Mouse (Mus musculus): Measurements from ENCODE around the gene Fam161b. TPM values are rescaled to one million over a fixed set of nuclear protein-coding genes. Genes with fewer than 3 reads are reported as not detected.
"Not testable (repeated sequence)": the region's sequence is repeated elsewhere in the genome, so short reads cannot be mapped to it uniquely, and the experiment has no call there.

Gene Fam161b
- polyA plus RNA-seq, 1 experiment from 2014 or later: 1.0 TPM

DNA sequence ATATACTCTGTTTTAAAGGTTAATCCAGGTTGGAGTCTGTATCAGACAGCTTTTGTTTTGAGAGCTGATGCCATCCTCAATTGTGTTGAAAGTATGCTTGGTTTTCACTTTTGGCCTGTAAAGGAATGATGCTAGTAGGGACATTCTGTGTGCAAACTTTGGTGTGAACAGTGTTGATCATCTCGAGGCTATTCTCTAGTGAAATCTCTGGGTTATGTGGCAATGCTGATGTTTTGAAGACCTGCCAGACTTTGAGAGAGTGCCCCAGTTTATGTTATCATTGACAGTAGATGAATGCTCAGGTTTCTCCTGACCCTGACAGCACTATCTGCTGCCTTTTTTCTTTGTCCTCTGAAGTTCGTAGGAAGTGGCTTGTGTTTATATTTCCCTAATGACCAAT is 1.2 kb upstream of the Fam161b start:
- H3K9ac ChIP-seq (ENCODE audit: low read depth, low read length): no peak overlapping the region
- H3K36me3 ChIP-seq (ENCODE audit: control insufficient read depth, insufficient read depth): peaks cover under 1% of the 10 kb centered on the region; the same call in 1 of the 2 replicates
- peaks cover 45% of the 10 kb centered on the region for H3K4me1 ChIP-seq (ENCODE audit: control insufficient read depth, low read depth, low read length)
- H3K27ac ChIP-seq (ENCODE audit: low read length): no peak overlapping the region
- H3K4me3 ChIP-seq (ENCODE audit: low read depth, low read length): peak overlapping the region; percentile 85
- H3K4me2 ChIP-seq (ENCODE audit: low read depth, low read length): peak overlapping the region; percentile 79
- H3K27me3 ChIP-seq (ENCODE audit: control insufficient read depth, insufficient read depth, low read depth, low read length): no peaks in the 10 kb centered on the region
- H3K9me3 ChIP-seq (replicated peaks; ENCODE audit: control insufficient read depth, low read length): no peaks in the 10 kb centered on the region
- ATAC-seq (ENCODE audit: low read depth): no peak
- 24% methylated on average over 2 of the region's 2 CpGs for WGBS (ENCODE audit: insufficient replicate concordance)

DNA sequence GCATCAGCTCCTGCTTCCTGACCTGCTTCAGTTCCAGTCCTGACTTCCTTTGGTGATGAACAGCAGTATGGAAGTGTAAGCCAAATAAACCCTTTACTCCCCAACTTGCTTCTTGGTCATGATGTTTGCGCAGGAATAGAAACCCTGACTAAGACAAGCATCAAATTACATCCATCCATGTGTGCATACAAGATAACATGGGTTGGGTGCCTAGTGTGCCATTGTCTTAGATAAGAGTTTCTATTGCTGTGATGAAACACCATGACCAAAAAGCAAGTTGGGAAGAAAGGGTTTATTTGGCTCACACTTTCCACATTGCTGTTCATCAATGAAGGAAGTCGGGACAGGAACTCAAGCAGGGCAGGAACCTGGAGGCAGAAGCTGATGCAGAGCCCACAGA is 2.9 kb downstream of the Fam161b start:
- H3K4me3 ChIP-seq (ENCODE audit: low read depth, low read length); H3K9ac ChIP-seq (ENCODE audit: low read depth, low read length); H3K27me3 ChIP-seq (ENCODE audit: control insufficient read depth, insufficient read depth, low read depth, low read length); H3K9me3 ChIP-seq (replicated peaks; ENCODE audit: control insufficient read depth, low read length); H3K36me3 ChIP-seq (ENCODE audit: control insufficient read depth, insufficient read depth); ATAC-seq (ENCODE audit: low read depth): not testable (repeated sequence)
- Histone ChIP-seq H3K4me1 (ENCODE audit: control insufficient read depth, low read depth, low read length) (peaks cover 36% of the 10 kb centered on the region), H3K4me2 (ENCODE audit: low read depth, low read length) (peak overlapping the region; percentile 36), H3K27ac (ENCODE audit: low read length) (peak overlapping the region; percentile 53)
- WGBS (ENCODE audit: insufficient replicate concordance): 20% methylated on average over 2 of the region's 2 CpGs

DNA sequence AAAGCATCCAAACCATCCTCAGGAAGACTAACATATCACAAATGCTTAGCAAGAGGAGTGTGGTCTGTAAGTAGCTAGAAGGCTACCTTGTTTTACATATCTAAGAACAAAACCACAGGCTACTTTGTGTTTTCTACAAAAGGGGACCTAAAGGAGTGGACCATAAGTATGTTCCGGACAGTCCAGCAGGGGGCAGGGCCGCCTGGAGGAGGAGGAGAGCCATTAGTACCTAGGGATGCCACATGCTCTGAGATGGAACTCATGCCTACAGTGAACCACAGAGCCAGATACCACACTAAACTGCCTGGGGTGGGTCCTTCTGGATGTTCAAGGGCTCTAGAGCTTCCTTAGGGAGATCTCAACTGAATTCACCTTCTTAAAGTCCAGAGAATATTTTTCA is 14.4 kb downstream of the Fam161b start:
- Histone ChIP-seq H3K4me3 (ENCODE audit: low read depth, low read length) (no peak overlapping the region), H3K36me3 (ENCODE audit: control insufficient read depth, insufficient read depth) (peaks cover 14% of the 10 kb centered on the region), H3K4me1 (ENCODE audit: control insufficient read depth, low read depth, low read length) (no peaks in the 10 kb centered on the region; the same call in 1 of the 2 replicates), H3K4me2 (ENCODE audit: low read depth, low read length) (no peak overlapping the region), H3K27ac (ENCODE audit: low read length) (no peak overlapping the region), H3K9ac (ENCODE audit: low read depth, low read length) (no peak overlapping the region), H3K9me3 (replicated peaks; ENCODE audit: control insufficient read depth, low read length) (no peaks in the 10 kb centered on the region), H3K27me3 (ENCODE audit: control insufficient read depth, insufficient read depth, low read depth, low read length) (no peaks in the 10 kb centered on the region)
- ATAC-seq (ENCODE audit: low read depth): peak; percentile 45; the same call in 1 of the 2 replicates
- 58% methylated on average over 2 of the region's 2 CpGs for WGBS (ENCODE audit: insufficient replicate concordance)

DNA sequence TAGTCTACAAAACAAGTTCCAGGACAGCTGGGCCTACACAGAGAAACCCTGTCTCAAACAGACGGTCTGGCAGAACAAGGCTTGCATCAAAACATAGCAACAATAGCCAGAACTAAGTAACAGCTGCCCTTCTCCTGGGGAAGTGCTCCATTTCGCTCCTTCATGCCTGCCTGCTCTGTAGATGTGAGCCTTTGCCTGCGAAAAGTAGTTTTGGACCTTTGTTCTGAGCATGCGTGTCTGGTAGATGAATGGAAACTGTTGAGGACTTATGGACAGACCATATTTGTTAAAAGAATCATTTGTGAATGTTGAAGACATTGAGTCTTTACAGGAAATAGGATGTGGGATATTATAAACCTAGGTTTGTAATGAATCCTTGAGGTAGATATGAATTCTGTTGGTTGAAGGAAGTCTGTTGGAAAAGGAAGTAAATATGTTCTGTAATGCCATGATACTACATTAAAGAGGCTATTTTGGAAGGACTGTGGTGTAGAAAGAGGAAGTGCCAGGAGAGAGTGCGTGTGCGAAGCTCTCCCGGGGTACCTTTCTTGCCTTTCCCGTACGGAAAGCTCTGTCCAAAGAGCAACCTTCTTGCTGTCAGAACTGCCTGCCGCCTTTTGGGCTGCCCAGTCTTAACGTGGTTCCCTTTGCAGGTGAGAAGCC is 24.5 kb downstream of the Fam161b start:
- H3K9me3 ChIP-seq (replicated peaks; ENCODE audit: control insufficient read depth, low read length): no peaks in the 10 kb centered on the region
- H3K27me3 ChIP-seq (ENCODE audit: control insufficient read depth, insufficient read depth, low read depth, low read length): no peaks in the 10 kb centered on the region
- H3K36me3 ChIP-seq (ENCODE audit: control insufficient read depth, insufficient read depth): peaks cover 40% of the 10 kb centered on the region
- no peak overlapping the region for H3K4me2 ChIP-seq (ENCODE audit: low read depth, low read length)
- H3K27ac ChIP-seq (ENCODE audit: low read length): no peak overlapping the region
- no peak for ATAC-seq (ENCODE audit: low read depth)
- no peaks in the 10 kb centered on the region for H3K4me1 ChIP-seq (ENCODE audit: control insufficient read depth, low read depth, low read length)
- H3K4me3 ChIP-seq (ENCODE audit: low read depth, low read length): no peak overlapping the region
- H3K9ac ChIP-seq (ENCODE audit: low read depth, low read length): no peak overlapping the region
- 49% methylated on average over 11 of the region's 11 CpGs for WGBS (ENCODE audit: insufficient replicate concordance)

DNA sequence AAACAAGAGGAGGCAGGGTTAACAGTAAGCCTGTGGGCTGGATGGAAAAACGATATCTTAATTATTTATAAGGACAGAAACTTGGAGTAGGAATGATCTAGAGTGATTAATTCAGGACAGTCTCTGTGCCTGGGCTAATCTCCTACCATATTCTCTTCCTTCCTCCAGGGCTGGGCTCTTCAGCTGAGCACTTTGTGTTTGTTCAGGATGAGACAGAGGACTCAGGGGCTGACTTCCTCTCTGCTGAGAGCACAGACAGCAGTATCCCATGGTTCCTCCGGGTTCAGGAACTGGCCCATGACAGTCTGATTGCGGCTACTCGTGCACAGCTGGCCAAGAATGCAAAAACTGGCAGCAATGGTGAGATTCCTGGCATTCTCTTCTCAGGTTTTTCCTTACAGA is 34.5 kb downstream of the Fam161b start:
- WGBS (ENCODE audit: insufficient replicate concordance): 61% methylated on average over 4 of the region's 4 CpGs
- no peak overlapping the region for H3K4me2 ChIP-seq (ENCODE audit: low read depth, low read length)
- H3K9me3 ChIP-seq (replicated peaks; ENCODE audit: control insufficient read depth, low read length): no peaks in the 10 kb centered on the region
- H3K4me3 ChIP-seq (ENCODE audit: low read depth, low read length): no peak overlapping the region
- H3K27me3 ChIP-seq (ENCODE audit: control insufficient read depth, insufficient read depth, low read depth, low read length): no peaks in the 10 kb centered on the region
- peaks cover 36% of the 10 kb centered on the region for H3K36me3 ChIP-seq (ENCODE audit: control insufficient read depth, insufficient read depth)
- H3K9ac ChIP-seq (ENCODE audit: low read depth, low read length): no peak overlapping the region
- no peak overlapping the region for H3K27ac ChIP-seq (ENCODE audit: low read length)
- peak; percentile 39 for ATAC-seq (ENCODE audit: low read depth)
- H3K4me1 ChIP-seq (ENCODE audit: control insufficient read depth, low read depth, low read length): no peaks in the 10 kb centered on the region

DNA sequence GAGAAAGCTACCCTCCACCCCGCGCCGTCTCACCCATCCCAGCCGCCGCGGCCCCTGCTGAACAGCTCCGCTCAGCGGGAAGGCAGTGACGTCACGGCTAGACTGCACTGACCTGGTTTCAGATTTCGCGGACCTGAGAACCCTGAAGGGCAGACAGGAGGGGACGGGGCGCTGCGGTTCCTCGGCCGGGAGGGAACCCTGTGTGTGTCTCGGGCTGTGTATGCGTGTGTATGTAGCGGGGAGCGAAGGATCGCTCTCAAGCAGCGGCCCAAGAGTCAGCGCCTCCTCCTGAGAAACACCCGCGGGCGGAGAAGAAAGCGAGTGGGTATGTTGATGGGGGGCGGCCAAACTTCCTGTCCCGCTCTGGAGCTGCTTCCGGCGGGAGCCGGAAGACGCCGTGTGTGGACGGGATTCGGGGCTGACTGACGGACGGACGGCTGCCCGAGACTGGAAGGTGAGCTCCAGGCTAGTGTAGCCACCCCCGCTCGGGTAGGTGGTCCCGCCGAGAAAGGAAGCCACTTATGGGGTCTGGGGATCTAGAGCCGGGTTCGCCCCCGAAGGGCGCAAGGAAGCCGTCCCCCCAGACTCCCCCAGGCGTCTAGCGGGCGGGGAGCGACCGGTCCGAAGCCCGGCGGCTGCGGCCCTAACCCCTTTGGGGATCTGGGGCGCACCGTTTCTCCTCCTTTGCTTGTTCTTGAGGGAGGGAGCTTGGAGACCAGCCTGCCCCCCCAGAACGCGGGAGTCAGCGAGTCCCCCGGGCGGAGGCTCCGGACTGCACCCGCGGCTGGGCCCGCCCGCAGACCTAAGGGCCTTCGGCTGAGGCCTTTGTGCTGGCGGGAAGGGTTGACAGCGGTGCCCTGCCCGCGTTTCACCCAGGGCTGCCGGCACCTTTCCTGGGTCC is 44.7 kb downstream of the Fam161b start, which contains the start of gene Zfp410:
Gene Zfp410, plus strand, starts transcription at position 132 of the 901 bp plus-strand sequence.
- H3K4me3 ChIP-seq (ENCODE audit: low read depth, low read length): peak within 1 kb of the TSS; percentile 99
- H3K4me2 ChIP-seq (ENCODE audit: low read depth, low read length): peak within 1 kb of the TSS; percentile 76
- no peaks in the 10 kb centered on the region for H3K27me3 ChIP-seq (ENCODE audit: control insufficient read depth, insufficient read depth, low read depth, low read length)
- peaks cover 34% of the 10 kb centered on the region for H3K4me1 ChIP-seq (ENCODE audit: control insufficient read depth, low read depth, low read length)
- peak within 1 kb of the TSS; percentile 92 for H3K27ac ChIP-seq (ENCODE audit: low read length)
- no peaks in the 10 kb centered on the region; the same call in 1 of the 2 replicates for H3K36me3 ChIP-seq (ENCODE audit: control insufficient read depth, insufficient read depth)
- ATAC-seq (ENCODE audit: low read depth): peak; percentile 93
- no peaks in the 10 kb centered on the region for H3K9me3 ChIP-seq (replicated peaks; ENCODE audit: control insufficient read depth, low read length)
- H3K9ac ChIP-seq (ENCODE audit: low read depth, low read length): peak within 1 kb of the TSS; percentile 99
- under 1% methylated on average over 77 of the region's 77 CpGs for WGBS (ENCODE audit: insufficient replicate concordance)

DNA sequence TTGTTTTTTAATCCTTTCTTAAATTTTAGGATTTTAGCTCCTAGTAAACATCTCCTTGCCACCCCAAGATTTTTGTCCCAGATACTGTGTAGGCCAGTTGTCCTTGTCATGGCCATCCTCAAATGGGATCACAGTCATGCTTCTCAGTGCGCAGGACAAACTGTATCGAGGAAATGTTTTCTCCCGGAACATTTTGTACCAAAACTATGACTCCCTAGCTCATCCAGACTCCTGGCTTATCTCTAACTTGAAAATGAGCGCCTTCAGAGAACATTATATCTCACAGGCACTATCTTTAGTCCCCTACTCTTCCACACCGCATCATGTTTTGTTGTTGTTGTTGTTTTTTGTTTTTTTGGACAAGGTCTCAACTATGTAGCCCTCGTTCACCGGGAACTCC is 45.6 kb downstream of the Fam161b start:
- Histone ChIP-seq H3K36me3 (ENCODE audit: control insufficient read depth, insufficient read depth) (no peaks in the 10 kb centered on the region; the same call in 1 of the 2 replicates), H3K27ac (ENCODE audit: low read length) (peak overlapping the region; percentile 92; the same call in 1 of the 2 replicates), H3K4me1 (ENCODE audit: control insufficient read depth, low read depth, low read length) (peaks cover 31% of the 10 kb centered on the region), H3K27me3 (ENCODE audit: control insufficient read depth, insufficient read depth, low read depth, low read length) (no peaks in the 10 kb centered on the region), H3K4me3 (ENCODE audit: low read depth, low read length) (peak overlapping the region; percentile 99), H3K4me2 (ENCODE audit: low read depth, low read length) (peak overlapping the region; percentile 76), H3K9ac (ENCODE audit: low read depth, low read length) (peak overlapping the region; percentile 99), H3K9me3 (replicated peaks; ENCODE audit: control insufficient read depth, low read length) (no peaks in the 10 kb centered on the region)
- 38% methylated on average over 7 of the region's 7 CpGs for WGBS (ENCODE audit: insufficient replicate concordance)
- no peak for ATAC-seq (ENCODE audit: low read depth)

DNA sequence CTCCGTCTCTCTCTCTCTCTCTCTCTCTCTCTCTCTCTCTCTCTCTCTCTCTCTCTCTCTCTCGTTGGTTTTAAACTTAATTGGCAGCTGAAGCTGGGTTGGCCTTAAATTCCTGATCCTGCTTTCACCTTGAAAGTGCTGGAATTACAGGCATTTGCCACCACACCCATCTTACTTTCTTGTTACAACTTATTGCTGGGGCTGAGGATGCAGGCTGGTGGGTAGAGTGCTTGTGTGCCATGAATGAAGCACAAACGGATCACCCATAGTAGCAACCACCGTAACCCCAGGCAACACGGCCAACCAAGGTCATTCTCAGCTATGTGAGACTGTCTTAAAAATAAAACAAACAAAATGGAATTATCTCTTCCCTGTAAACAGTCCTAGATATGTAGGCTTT is 50.3 kb downstream of the Fam161b start:
- 81% methylated on average over 4 of the region's 5 CpGs for WGBS (ENCODE audit: insufficient replicate concordance)

DNA sequence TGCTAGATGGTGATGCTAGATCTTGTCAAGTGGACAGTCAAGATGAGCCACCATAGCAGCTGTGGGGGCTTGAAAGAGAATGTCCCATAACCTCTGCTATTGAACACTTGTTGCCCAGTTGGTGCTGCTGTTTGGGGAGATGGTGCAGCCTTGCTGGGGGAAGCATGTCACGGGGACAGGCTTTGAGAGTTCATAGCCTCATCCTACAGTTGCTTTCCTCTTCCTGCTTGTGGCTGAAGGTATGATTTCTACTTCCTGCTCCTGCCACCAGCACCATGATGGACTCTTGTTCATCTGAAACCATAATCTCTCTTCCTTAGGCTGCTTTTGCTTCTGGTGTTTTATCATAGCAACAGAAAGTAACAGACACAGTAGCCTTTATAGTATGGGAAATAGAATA is 57.1 kb downstream of the Fam161b start:
- no peak for ATAC-seq (ENCODE audit: low read depth)
- Histone ChIP-seq H3K4me1 (ENCODE audit: control insufficient read depth, low read depth, low read length) (peaks cover under 1% of the 10 kb centered on the region), H3K9ac (ENCODE audit: low read depth, low read length) (no peak overlapping the region), H3K4me2 (ENCODE audit: low read depth, low read length) (no peak overlapping the region), H3K36me3 (ENCODE audit: control insufficient read depth, insufficient read depth) (peaks cover 28% of the 10 kb centered on the region), H3K9me3 (replicated peaks; ENCODE audit: control insufficient read depth, low read length) (no peaks in the 10 kb centered on the region), H3K27me3 (ENCODE audit: control insufficient read depth, insufficient read depth, low read depth, low read length) (no peaks in the 10 kb centered on the region), H3K4me3 (ENCODE audit: low read depth, low read length) (no peak overlapping the region), H3K27ac (ENCODE audit: low read length) (no peak overlapping the region)
- WGBS (ENCODE audit: insufficient replicate concordance): 55% methylated on average over 1 of the region's 1 CpGs

More for the DNA sequence above, 50.3 kb downstream of the Fam161b start:
- H3K27me3 ChIP-seq (ENCODE audit: control insufficient read depth, insufficient read depth, low read depth, low read length): no peaks in the 10 kb centered on the region
- H3K4me1 ChIP-seq (ENCODE audit: control insufficient read depth, low read depth, low read length): peaks cover 6% of the 10 kb centered on the region; the same call in 1 of the 2 replicates
- H3K9me3 ChIP-seq (replicated peaks; ENCODE audit: control insufficient read depth, low read length): no peaks in the 10 kb centered on the region
- no peak overlapping the region for H3K27ac ChIP-seq (ENCODE audit: low read length)
- no peak for ATAC-seq (ENCODE audit: low read depth)
- H3K36me3 ChIP-seq (ENCODE audit: control insufficient read depth, insufficient read depth): peaks cover 8% of the 10 kb centered on the region
- H3K4me3 ChIP-seq (ENCODE audit: low read depth, low read length): no peak overlapping the region
- no peak overlapping the region for H3K4me2 ChIP-seq (ENCODE audit: low read depth, low read length)
- H3K9ac ChIP-seq (ENCODE audit: low read depth, low read length): no peak overlapping the region

Measured in liver, embryonic 16.5 days (tissue).